Mouse (Mus musculus) macrophage (primary cell): ENCODE data around the gene Glyat. TPM values are rescaled to one million over a fixed set of nuclear protein-coding genes. Genes with fewer than 3 reads are reported as not detected.
"Not testable (repeated sequence)": the region's sequence is repeated elsewhere in the genome, so short reads cannot be mapped to it uniquely, and the experiment has no call there.

Source experiments
- H3K27ac ChIP-seq: fragments of 350-480 bp; formaldehyde crosslinking; 2 replicates; pipeline ENCODE4 v1.9.0; 2021
- H3K36me3 ChIP-seq: fragments of 350-480 bp; formaldehyde crosslinking; 2 replicates; pipeline ENCODE4 v1.9.0; 2021; ENCODE audit errors: inconsistent target
- H3K4me3 ChIP-seq: fragments of 350-480 bp; formaldehyde crosslinking; 2 replicates; pipeline ENCODE4 v1.9.0; 2021; ENCODE audit errors: inconsistent target
- H3K79me2 ChIP-seq: fragments of 350-480 bp; formaldehyde crosslinking; 2 replicates; pipeline ENCODE4 v1.9.0; 2021; ENCODE audit errors: inconsistent target
- WGBS: methylation state at CpG from one replicate; pipeline ENCODE4 v1.1.7; 2026; ENCODE audit warnings: inconsistent platforms; ENCODE audit not compliant: missing documents; 5-methylcytosine and 5-hydroxymethylcytosine counted together
- polyA plus RNA-seq: library from polyadenylated mRNA; stranded (reverse); fragments of 250-400 nt; gene quantifications from 3 replicates; pipeline ENCODE4 v1.2.4, GENCODE M21; 2018; ENCODE audit warnings: inconsistent platforms

Glyat gene
- polyA plus RNA-seq, 1 experiment from 2014 or later: not detected

DNA sequence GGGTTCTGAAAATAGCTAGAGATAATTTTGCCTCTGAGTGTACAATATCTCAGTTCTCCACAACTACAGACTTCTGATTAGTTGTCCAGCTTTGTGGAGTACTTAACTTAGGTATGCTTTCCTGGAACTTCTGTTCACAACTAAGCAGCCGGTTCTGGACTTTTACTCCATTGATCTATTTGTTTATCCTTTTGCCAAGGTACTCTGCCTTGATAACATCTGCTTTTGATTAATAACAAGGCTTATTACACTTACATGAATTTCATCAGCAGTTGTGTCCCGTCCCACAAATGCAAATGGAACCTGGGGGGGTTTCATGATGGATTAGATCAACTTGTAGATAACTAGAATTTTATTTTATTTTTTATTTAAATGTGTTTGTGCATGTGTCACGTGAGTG is 3.8 kb downstream of the Glyat start:
- no peaks in the 10 kb centered on the region for H3K36me3 ChIP-seq
- H3K27ac ChIP-seq: no peak overlapping the region
- 78% methylated on average over 3 of the region's 3 CpGs for WGBS
- H3K4me3 ChIP-seq: no peak overlapping the region
- H3K79me2 ChIP-seq: no peaks in the 10 kb centered on the region

DNA sequence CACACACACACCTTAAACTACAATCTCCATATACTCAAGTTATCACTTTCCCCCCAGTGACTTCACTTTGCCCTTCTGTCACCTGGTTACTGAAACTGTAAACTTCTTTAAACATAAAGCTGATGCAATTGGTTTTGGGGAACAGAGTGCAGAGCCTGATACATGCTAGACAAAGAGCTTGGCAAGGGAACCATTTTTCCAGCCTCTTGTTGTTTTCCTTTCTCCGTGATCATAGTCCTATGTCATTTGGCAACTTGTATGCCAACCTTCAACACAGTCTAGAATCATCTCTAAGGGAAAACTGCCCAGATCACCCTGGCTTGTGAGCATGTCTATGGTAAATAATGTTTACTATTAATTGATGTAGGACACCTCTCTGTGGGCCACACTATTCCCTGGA is 4.9 kb downstream of the Glyat start:
- H3K79me2 ChIP-seq: no peaks in the 10 kb centered on the region
- H3K4me3 ChIP-seq: no peak overlapping the region
- WGBS: 92% methylated on average over 1 of the region's 1 CpGs
- no peaks in the 10 kb centered on the region for H3K36me3 ChIP-seq
- H3K27ac ChIP-seq: no peak overlapping the region

DNA sequence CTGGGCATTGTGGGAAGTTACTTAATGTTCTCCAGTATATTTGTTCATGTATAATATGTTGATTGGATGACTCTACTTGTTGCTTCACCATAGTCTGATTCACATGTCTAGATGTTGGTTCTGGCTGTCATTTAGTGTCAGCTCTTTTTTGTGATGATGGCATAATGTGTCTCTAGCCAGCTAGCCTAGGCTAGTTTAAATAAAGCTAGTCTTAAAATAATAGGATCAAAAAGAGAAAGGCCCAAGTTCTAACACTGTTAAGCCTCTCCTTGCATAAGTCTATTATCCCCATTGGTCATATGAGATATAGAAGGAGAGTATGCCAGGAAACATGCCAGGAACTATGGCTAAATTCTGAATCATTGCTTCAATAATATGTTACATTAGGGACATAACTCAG is 16.4 kb downstream of the Glyat start:
- Histone ChIP-seq H3K36me3 (no peaks in the 10 kb centered on the region), H3K27ac (no peak overlapping the region), H3K4me3 (no peak overlapping the region), H3K79me2 (no peaks in the 10 kb centered on the region)

DNA sequence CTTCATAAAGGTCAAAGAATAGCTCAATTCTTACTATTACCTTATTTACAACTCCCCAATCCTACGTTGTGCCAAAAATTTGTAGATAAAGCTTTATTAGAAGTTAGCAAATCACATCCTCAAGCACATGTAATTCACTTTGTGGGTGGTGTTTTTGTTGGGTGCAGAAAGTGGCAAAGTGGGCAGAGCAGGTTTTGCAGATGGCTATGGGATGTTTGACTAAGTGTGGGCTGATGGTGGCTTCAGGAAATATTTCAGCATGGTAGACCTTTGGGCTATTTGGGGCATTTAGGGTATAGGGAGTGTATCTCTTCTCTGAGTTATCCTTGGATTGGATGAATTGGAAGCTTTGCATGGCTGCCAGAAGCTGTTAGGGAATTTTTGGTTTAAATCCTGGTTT is 33.0 kb downstream of the Glyat start:
- no peaks in the 10 kb centered on the region for H3K36me3 ChIP-seq
- H3K27ac ChIP-seq: no peak overlapping the region
- H3K79me2 ChIP-seq: no peaks in the 10 kb centered on the region
- WGBS: 100% methylated on average over 1 of the region's 1 CpGs
- H3K4me3 ChIP-seq: no peak overlapping the region

DNA sequence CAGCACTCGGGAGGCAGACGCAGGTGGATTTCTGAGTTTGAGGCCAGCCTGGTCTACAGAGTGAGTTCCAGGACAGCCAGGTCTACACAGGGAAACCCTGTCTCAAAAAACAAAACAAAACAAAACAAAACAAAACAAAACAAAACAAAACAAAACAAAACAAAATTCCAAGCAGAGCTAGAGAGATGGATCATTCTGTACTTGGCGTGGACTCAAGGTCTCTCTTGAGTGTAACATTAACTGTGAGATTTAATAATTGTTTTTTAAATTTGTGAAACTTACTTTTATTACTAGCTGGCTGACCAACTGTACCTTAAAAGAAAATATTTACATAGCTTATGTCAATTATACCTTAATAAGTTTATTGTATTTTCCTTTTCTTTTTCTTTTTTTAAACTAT is 35.5 kb downstream of the Glyat start:
- not testable (repeated sequence) for H3K79me2 ChIP-seq, H3K27ac ChIP-seq, H3K4me3 ChIP-seq, H3K36me3 ChIP-seq
- 91% methylated on average over 3 of the region's 3 CpGs for WGBS

DNA sequence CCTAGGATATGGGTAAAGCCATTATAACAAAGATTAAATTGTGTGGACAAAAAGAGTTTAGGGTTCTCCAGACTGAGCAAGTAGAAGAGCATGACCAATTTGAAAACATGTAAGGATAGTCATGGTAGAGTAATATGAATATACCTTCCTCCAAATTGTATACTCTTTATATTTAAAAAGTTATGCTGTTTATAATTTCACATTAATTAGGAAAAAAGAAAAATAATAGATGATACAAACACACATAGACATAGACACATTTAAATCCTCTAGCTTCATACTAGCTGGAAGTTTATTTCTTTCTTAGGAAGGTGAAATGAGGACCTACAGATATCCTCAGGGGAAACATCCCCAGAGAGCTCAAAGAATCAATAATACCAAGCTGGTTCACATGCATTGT is 37.0 kb downstream of the Glyat start, which contains the start of gene Olfr1442:
Olfr1442 (plus strand) TSS at position 301 of the 400 bp plus-strand sequence.
- no peaks in the 10 kb centered on the region for H3K36me3 ChIP-seq
- no peak within 1 kb of the TSS for H3K27ac ChIP-seq
- H3K4me3 ChIP-seq: no peak within 1 kb of the TSS
- H3K79me2 ChIP-seq: no peaks in the 10 kb centered on the region

DNA sequence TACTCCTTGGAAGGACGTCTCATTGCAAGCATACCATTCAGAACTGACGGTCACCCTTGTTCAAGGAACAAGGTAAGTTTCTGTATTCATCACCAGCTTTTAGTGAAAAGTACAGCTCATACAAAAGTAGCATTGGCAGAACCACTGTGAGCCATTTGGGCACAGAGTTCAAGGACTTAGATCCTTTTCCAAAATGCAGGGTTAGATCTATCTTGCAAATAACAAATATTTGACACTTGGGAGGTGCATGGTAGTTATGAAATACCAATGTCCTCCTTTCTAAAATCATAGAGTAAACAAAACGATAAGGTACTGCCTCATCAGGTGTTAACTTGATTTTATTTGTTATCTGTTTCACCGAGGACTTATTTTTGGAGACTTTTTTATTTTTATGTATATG is 37.9 kb downstream of the Glyat start:
- 85% methylated on average over 4 of the region's 4 CpGs for WGBS
- Histone ChIP-seq H3K79me2 (no peaks in the 10 kb centered on the region), H3K36me3 (no peaks in the 10 kb centered on the region), H3K4me3 (no peak overlapping the region), H3K27ac (no peak overlapping the region)

DNA sequence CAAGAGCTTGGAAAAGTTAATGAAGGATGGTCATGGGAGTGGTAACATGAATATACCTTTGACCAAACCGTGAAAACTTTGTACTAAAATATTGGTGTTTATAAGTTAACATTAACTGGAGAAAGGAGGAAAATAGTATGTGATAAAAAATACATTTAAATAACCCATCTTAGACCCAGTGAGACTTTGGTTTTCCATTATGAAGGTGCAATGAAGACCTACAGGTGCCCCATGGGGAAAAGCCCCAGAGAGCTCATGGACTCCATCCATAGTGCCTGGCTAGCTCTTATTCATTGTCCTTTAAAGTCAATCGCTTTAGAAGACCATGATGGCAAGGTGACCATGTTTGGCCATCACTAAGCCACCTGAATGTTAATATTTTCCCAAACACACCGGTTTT is 44.7 kb downstream of the Glyat start, which contains the start of gene Olfr1443:
Olfr1443 (plus strand) TSS at position 301 of the 400 bp plus-strand sequence.
- Histone ChIP-seq H3K79me2 (no peaks in the 10 kb centered on the region), H3K27ac (no peak within 1 kb of the TSS), H3K4me3 (no peak within 1 kb of the TSS), H3K36me3 (no peaks in the 10 kb centered on the region)
- WGBS: 73% methylated on average over 3 of the region's 3 CpGs

DNA sequence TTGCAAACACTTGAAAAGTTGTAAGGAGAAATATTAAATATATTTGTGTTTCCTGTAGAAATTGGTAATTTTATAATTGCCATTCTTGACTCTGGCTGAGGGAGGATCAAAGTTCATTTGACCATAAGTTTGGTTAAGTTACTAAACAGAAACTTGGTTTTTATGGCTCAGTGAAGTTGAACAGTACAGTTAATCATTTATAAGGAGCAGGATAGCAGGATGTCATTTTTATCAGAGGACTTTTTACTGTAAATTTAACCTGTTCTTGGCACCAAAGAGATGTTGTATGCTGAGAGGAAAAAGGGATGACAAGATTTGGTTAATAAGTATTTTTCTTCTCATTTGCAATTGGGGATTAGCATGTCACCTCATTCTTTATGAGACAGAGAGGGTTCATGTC is 51.5 kb downstream of the Glyat start:
- Histone ChIP-seq H3K79me2 (no peaks in the 10 kb centered on the region), H3K36me3 (no peaks in the 10 kb centered on the region), H3K4me3 (no peak overlapping the region), H3K27ac (no peak overlapping the region)

DNA sequence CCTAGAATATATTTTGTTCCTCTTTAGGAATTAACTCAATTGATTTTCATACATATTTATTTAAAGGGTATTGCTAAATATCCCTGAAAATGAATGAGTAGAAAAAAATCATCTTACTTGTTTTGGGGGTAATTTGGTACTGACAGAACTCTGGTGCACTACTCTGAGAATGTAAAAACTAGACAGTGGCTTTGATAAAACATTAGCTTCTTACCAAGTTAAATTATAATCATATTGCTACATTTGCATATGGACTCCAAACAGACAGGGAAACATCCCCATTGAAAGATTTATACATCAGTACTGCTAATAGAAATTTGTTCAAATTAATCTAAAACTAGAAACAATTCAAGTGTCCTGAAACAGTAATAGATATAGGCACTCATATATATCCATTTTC is 52.1 kb downstream of the Glyat start:
- no peak overlapping the region for H3K4me3 ChIP-seq
- H3K79me2 ChIP-seq: no peaks in the 10 kb centered on the region
- H3K27ac ChIP-seq: no peak overlapping the region
- H3K36me3 ChIP-seq: no peaks in the 10 kb centered on the region

DNA sequence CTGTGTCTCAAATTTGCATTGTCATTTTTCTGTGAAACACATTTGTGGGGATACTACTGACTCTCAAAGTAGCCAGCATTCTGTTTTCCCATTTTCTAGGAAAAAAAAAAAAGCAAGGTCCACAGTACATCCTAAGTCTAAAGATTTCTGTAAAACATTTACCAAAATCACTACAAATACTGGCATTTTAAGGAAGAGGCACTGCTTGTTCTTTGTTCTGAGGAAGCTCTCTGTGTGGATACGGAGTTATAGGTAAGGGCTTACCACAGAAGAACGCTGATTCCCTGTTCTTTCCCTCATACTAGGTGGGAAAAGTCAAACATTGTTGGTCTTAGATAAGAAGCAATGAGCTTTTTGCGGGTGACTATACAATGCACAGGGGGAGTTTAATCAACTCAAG is 62.5 kb downstream of the Glyat start, which contains the start of gene Keg1:
Keg1 (plus strand) TSS at position 197 of the 400 bp plus-strand sequence.
- 88% methylated on average over 3 of the region's 3 CpGs for WGBS
- no peaks in the 10 kb centered on the region for H3K79me2 ChIP-seq
- H3K36me3 ChIP-seq: no peaks in the 10 kb centered on the region
- H3K4me3 ChIP-seq: no peak within 1 kb of the TSS
- no peak within 1 kb of the TSS for H3K27ac ChIP-seq

DNA sequence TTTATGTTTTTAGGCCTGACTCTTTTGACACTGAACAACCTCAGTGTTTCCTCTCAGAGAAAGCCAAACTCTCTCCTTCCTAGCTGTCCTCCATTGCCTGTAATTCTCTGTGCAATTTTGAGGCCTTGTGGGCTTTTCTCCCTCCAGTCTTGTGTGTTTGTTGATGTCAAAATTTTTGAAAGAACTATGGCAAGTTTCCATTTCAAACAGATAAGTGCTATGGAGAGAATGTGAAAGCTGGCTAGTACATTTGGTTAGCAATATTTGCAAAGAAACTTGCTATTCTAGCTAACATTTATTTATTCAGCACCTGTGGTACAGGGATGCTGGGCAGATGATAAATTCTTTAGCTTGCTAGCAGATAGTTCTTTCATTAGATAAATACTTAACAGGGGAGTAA is 63.1 kb downstream of the Glyat start:
- Histone ChIP-seq H3K4me3 (no peak overlapping the region), H3K79me2 (no peaks in the 10 kb centered on the region), H3K27ac (no peak overlapping the region), H3K36me3 (no peaks in the 10 kb centered on the region)

Other genes starting within 250 kb of the Glyat start
- not detected in 3 replicates for gene Olfr1440, start 246.0 kb upstream of the Glyat start, polyA plus RNA-seq
- not detected in 3 replicates for gene Olfr1441, start 215.9 kb upstream of the Glyat start, polyA plus RNA-seq
- gene Pfpl, start 205.4 kb upstream of the Glyat start, polyA plus RNA-seq: not detected in 3 replicates
- gene Mpeg1, start 172.5 kb upstream of the Glyat start, polyA plus RNA-seq: 2,177 to 2,766 TPM (median 2,684 TPM) in 3 replicates
- gene Dtx4, start 131.9 kb upstream of the Glyat start, polyA plus RNA-seq: 17.5 to 35.6 TPM (median 30.8 TPM) in 3 replicates
- gene Fam111a, start 87.6 kb upstream of the Glyat start, polyA plus RNA-seq: 55.9 to 176 TPM (median 125 TPM) in 3 replicates
- not detected in 3 replicates for gene Gm4952, start 33.3 kb upstream of the Glyat start, polyA plus RNA-seq
- not detected in 3 replicates for gene Olfr1442, start 37.1 kb downstream of the Glyat start, polyA plus RNA-seq
- gene Olfr1443, start 44.8 kb downstream of the Glyat start, polyA plus RNA-seq: not detected in 3 replicates
- gene Keg1, start 62.5 kb downstream of the Glyat start, polyA plus RNA-seq: not detected in 3 replicates
- gene Cntf, start 132.3 kb downstream of the Glyat start, polyA plus RNA-seq: 0.42 to 0.85 TPM (median 0.52 TPM) in 3 replicates
- gene Zfp91, start 162.8 kb downstream of the Glyat start, polyA plus RNA-seq: 50.8 to 76.2 TPM (median 59.4 TPM) in 3 replicates
- gene Lpxn, start 162.9 kb downstream of the Glyat start, polyA plus RNA-seq: 84.8 to 185 TPM (median 109 TPM) in 3 replicates
- gene Gm5244, start 213.4 kb downstream of the Glyat start, polyA plus RNA-seq: not detected in 3 replicates
- 0.14 to 0.44 TPM (median 0.25 TPM) in 3 replicates for gene Olfr1444, start 224.0 kb downstream of the Glyat start, polyA plus RNA-seq